Mouse (Mus musculus) right cerebral cortex, postnatal 4 days (tissue): ENCODE results near the gene Gm3164.
A peak's percentile ranks its signal among the peaks of the same experiment; 100 is the strongest.
"Not testable (repeated sequence)": the region's sequence is repeated elsewhere in the genome, so short reads cannot be mapped to it uniquely, and the experiment has no call there.

ENCODE experiments used
- DNase-seq: peaks from one replicate; pipeline ENCODE4 v3.0.0-alpha.2; 2022

Gm3164 gene

DNA sequence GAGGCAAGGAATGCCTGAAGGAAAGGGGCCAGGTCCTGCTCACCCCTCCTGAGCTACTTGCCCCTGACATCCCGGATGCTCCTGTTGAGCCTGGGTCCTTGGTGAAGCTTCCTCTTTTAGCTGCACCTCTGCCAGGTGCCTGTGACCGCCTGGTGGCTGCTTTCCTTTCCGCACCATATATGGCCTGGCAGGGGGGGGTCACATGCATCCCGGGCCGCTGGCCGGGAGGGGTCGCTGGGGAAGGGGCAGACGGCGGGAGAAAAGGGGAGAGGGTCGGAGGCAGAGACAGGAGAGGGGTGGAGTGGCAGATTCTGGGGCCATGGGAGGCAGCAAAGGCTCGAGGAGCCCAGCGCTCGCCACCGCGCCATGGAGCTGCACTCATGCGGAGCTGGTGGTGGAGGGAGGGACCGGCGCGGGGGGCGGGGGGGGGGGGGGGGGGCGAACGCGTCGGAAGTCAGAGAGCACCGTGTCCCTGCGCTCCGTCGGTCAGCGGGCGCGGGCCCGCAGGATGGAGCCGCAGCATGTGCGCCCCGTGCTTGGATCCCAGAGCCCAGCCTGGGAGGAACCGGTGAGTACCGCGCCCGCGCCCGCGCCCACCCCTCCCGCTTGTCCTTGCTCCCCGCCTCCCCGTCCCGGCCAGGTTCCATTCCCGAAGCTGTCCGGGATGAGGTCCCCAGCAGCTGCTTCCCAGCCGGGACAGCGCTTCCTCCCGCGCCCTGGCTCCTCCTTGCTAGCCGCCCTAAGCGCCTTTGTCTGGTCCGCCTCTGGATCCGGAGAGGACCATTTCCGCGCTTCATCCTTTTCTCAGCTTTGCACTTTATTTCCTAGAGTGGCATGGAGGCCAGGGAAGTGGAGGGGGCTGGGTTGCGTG lies at the start of gene Gm3164:
Gene Gm3164, plus strand, starts transcription at position 484 of the 871 bp plus-strand sequence.
- DNase-seq = peak; percentile 68

DNA sequence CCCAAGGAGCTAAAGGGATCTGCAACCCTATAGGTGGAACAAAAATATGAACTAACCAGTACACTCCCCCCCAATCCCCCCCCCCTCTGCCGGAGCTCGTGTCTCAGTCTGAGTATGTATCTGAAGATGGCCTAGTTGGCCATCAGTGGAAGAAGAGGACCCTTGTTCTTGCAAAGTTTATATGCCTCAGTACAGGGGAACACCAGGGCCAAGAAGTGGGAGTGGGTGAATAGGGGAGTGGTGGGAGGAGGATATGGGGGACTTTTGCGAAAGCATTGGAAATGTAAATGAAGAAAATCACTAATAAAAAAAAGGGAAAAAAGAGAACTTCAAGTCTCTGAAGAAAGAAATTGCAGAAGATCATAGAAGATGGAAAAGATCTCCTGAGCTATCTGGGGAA lies 46.3 kb upstream of the Gm3164 start:
- DNase-seq = not testable (repeated sequence)

DNA sequence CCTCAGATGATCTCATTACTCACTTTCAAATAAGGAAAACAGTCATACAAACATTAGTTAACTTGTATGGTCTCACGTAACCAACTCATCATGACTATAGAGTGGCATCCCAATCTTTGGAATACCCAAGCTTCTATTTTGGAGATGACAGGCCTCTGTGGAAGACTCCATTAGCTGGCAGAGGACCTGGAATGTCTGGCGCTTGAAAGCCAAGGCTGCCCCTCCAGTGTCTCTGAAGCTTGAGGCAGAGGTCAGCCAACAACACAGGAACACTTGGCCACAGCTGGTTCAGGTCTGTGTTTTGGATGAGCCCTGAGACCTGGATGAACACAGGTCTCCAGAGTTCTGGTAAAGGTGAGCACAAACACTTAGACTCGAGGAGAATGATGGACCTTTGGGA lies 45.6 kb upstream of the Gm3164 start:
- DNase-seq = not testable (repeated sequence)

DNA sequence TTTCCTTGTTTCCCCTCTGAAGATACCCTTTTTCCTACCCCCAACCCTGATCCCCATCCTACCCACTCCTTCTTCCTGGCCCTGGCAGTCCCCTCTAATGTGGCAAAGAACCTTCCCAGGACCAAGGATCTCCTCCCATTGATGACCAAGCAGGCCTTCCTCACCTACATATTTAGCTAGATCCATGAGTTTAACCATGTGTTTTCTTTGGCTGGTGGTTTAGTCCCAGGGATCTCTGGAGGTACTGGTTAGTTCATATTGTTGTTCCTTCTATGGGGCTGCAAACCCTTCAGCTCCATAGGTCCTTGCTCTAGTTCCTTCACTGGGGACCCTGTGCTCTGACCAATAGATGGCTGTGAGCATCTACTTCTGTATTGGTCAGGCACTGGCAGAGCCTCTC lies 37.4 kb upstream of the Gm3164 start:
- DNase-seq = not testable (repeated sequence)

DNA sequence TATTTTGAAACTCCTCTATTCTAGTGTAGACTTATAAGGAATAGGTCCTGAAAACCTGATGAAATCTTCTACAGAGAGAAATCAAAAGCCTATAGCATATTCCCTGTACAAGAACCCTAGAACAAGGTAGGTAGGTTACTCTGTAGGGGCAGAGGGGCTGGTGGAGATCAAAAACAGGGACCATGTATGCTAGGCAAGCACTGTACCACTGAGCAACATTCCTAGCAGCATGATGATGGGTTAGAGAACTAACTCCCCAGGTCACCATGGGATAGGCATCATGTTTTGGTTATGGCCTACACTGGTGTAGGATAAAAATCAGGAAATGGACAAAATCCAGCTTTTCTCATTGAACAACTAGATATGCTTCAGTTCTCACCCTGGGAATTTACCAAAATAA lies 29.6 kb upstream of the Gm3164 start:
- DNase-seq = not testable (repeated sequence)

DNA sequence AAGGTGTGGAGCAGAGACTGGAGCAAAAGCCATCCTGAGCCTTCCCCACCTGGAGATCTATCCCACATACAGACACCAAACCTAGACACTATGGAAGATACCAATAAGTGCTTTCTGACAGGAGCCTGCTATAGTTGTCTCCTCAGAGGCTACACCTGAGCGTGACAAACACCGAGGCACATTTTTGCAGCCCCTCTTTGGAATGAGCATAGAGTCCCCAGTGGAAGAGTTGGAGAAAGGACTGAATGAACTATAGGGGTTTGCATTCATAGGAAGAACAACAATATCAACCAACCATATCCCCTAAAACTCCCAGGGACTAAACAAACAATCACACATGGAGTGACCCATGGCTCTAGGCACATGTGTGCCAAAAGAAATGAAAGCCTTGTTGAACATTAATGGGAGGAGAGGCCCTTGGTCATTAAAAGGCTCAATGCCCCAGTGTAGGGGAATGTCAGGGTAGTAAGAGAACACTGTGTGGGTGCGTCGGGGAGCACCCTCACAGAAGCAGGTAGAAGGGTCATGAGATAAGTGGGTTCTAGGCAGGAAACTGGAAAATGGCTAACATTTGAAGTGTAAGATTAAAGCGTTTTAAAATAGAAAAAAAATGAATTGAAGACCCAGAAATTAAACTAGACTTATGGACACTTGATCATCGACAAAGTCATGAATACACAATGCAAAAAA lies 22.3 kb upstream of the Gm3164 start:
- DNase-seq = not testable (repeated sequence)

DNA sequence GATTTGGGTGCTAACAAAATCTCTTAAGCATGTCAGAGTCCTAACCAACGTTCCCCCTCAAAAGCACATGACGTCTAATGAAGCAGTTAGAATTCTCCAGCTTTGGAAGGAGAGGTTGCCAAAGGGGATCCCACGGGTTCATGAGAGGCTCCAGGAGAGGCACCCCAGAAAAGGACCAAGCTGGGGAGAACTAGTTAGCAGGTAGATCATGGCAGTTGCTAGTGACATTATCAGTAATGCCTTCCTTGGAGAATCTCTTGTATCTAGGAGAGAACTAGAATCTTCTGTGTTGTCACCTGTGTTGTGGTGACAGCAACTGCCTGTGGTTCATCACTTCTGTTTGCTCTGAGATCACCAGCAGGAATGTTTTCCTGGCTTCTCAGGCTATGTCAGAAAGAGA lies 18.0 kb upstream of the Gm3164 start, which contains the start of gene Gm3159:
Gene Gm3159, plus strand, starts transcription at position 301 of the 400 bp plus-strand sequence.
- not testable (repeated sequence) for DNase-seq

DNA sequence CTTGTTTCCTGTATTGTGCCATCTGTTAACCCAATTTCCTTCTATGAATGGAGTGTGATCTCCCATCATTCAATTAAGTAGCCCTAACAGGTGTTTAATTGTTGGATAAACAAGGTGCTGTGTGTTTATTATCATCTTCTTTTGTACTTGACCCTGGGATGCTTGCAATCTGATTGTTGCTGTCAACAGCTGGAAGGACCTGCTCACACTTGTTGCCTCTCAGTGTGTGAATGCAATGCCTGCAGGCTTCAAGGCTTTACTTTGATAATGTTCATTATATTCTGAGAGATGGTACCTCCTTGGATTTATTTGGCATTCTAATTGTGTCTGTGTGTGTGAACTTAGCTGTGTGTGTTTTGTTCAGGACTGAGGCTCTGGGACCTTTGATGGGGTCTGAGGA lies 16.6 kb upstream of the Gm3164 start:
- DNase-seq = not testable (repeated sequence)

DNA sequence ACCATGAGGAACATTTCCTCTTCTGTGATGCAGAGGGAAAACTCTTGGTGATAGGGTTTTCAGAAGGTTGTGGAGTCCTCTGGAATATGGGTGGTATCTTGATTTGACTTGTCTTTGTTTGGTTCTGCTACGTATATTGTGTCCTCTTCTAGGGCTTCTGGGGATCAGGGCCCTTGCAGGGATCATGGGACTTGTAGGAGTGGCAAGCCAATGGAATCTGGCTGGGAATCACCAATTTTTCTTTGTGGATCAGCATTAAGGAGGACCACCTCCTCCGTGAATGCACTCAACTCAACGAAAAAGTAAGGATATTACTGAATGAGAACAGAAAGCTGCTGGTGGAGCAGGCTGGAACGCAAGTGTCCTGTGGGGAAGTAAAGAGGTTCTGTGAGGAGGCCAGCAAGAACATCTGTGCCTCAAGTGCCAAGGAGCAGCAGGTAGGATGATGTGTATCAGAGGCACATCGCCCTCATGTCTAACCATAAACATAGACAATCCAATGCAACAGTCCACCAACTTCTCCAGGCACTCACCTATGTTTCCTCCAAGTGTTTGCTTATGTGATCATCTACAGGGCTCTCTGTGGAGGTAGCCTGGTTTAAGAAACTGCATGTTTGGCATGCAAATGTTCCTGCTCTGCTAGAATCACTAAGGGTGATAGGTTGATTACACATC lies 15.0 kb upstream of the Gm3164 start:
- DNase-seq = not testable (repeated sequence)

DNA sequence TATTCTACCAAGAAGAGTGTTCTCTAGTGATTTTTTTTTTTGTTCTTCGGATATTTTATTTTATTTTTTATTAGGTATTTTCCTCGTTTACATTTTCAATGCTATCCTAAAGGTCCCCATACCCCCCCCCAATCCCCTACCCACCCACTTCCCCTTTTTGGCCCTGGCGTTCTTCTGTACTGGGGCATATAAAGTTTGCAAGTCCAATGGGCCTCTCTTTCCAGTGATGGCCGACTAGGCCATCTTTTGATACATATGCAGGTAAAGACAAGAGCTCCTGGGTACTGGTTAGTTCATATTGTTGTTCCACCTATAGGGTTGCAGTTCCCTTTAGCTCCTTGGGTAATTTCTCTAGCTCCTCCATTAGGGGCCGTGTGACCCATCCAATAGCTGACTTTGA lies 14.0 kb upstream of the Gm3164 start:
- not testable (repeated sequence) for DNase-seq

DNA sequence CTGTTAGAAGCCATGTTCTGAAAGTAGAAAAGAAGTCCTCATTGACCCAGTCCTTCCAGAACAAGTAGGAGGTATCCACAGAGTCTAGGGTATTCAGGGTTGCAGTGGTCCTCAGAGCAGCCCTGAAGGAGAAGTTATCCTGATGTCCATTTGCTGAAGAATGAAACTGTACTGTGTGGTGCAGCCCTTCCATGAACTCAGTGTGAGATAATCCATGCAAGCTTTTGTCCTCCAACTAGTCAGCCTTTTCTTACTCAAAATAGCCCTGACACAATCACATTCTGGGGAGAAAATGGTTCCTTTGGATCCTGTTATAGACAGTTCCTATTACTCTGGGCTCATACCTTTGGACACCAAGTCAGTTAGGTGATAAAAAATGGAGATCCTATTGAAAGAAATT lies 11.4 kb upstream of the Gm3164 start:
- DNase-seq = not testable (repeated sequence)

DNA sequence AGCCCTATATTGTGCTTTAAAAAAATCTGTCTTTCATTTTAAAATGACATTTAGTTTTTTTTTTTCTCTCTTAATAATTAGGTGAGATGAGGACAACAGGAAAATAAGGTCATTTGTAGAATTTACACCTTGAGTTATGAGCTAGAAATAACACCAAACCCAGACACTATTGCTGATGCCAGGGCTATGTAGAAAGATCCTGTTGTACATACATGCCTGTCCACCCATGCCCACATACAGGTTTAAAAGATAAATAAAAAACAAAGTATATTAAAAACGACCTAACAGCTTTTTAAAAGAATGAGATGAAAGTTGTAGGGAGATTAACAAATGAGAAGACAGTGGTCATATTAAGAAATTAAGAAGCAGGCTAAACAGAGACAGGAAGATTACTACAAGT lies 5.3 kb upstream of the Gm3164 start:
- not testable (repeated sequence) for DNase-seq

DNA sequence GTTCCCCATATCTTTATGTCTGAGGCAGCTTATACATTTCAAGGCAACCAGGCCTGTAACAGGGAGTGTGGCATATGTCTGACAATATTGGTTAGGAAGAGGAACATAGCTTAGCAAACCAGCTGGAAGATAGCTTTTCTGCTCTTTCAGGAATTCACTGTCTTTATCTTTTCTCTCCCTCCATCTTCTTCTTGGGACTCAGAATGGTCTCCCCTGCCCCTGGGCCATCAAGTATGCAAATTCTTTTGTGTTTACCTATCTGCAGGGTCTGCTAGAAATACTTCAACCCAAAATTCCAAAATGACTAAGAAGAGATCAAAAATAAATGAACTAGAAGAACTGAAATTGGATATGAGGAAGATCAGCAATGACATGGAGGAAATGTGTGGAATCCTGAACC lies 15.4 kb downstream of the Gm3164 start, which contains the start of gene Gm3173:
Gene Gm3173, plus strand, starts transcription at position 301 of the 400 bp plus-strand sequence.
- DNase-seq = not testable (repeated sequence)

DNA sequence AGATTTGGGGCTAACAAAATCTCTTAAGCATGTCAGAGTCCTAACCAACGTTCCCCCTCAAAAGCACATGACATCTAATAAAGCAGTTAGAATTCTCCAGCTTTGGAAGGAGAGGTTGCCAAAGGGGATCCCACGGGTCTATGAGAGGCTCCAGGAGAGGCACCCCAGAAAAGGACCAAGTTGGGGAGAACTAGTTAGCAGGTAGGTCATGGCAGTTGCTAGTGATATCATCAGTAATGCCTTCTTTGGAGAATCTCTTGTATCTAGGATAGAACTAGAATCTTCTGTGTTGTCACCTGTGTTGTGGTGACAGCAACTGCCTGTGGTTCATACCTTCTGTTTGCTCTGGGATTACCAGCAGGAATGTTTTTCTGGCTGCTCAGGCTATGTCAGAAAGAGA lies 66.2 kb downstream of the Gm3164 start, which contains the start of gene Gm3182:
Gene Gm3182, plus strand, starts transcription at position 301 of the 400 bp plus-strand sequence.
- not testable (repeated sequence) for DNase-seq
